Mouse (Mus musculus) layer of hippocampus, postnatal 36 days (tissue): ENCODE results near the gene Hcn4. TPM values are rescaled to one million over a fixed set of nuclear protein-coding genes. Genes with fewer than 3 reads are reported as not detected.
A peak's percentile ranks its signal among the peaks of the same experiment; 100 is the strongest.

Experiments used
- DNase-seq, 2 experiments: peaks; one replicate each; pipeline ENCODE4 v3.0.0; 2022
- total RNA-seq, 2 experiments: library from RNA; stranded (reverse); gene quantifications; 2 replicates each; pipeline ENCODE4 v1.2.3; 2021

The Hcn4 gene
- 1 to 10 TPM; 1.8 to 2.1 TPM for total RNA-seq

- no peak for DNase-seq
Measured at GRCm38 (mm10) chr9:58823139-58823917, at the start of gene Hcn4. Hcn4 (plus strand) TSS chr9:58823412.

DNA sequence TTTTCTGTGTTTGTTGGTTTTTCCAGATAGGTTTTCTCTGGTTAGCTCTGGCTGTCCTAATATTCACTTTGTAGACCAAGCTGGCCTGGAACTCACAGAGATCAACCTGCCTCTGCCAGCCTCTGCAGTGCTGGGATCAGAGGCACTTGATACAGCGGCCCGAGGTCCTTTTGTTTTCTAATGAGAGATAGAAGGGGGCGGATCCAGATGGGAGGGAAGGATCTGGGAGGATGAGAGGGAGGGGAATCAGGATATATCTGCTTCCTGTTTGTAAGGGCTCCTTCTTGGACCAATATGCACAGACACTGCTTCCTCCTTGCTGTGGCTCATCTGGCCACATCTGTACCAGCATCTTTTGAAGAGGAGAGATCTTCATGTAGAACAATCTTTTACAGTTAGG is 48.5 kb upstream of the Hcn4 start:
- no peak for DNase-seq

- no peak for DNase-seq
Measured at GRCm38 (mm10) chr9:58775363-58775762, 47.8 kb upstream of the Hcn4 start.

DNA sequence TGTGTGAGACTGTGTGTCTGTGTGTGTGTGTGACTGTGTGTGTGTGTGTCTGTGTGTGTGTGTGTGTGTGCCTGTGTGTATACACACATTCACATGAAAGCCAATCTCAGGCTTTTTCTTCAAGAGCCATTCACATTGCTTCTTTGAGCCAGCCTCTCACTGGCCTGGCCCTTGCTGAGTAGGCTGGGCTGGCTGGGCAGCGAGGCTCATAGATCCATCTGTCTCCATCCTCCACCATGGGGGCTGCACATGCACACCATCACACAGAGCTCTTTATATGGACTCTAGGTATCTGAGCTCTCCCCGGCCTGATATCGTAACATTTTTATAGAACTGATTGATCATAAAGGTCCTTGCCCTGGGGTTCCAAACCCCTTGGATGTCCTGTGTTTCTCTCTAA is 33.7 kb upstream of the Hcn4 start:
- no peak for DNase-seq

DNA sequence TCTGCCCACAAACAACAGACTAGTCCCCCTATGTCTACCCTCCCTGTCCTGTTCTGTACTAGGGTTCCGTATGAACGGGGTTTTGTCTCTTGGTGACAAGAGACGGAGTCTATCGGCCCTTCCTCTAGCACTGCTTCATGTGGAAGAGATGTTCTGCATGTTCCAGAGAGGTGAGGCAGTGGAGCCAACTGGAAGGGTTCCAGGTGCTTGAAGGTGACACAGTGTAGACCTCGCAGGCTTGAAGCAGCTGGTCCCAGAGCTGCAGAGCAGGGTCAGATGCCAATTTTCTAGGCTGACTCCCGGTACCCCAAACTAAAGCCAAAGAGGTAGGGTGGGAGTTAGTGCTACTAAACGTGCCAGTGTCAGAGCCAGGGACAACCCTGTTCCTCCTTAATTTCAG is 25.1 kb upstream of the Hcn4 start:
- DNase-seq, result no peak

GRCm38 (mm10) chr9:58801441-58801840 is 21.8 kb upstream of the Hcn4 start:
- no peak for DNase-seq

DNA sequence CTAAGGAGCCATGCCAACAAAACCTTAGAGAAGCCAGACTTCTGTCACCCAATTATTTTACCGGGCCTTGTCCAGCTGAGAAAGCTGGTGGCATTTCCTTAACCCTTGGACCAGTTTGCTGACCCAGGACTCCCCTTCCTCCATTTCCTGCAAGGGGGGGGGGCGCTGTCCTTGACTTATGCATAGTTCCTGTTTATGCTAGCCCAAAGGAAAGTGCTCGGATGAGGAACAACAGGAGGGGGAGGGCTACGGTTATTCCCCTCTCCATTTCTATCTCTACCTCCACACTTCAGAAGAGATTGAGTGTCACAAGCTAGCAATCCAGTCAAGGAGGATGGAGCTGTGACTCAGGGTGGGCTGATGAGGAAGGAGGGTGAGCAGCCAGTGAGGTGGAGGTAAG is 20.9 kb upstream of the Hcn4 start:
- no peak for DNase-seq

GRCm38 (mm10) chr9:58802802-58803201 is 20.4 kb upstream of the Hcn4 start:
- DNase-seq, result no peak

DNA sequence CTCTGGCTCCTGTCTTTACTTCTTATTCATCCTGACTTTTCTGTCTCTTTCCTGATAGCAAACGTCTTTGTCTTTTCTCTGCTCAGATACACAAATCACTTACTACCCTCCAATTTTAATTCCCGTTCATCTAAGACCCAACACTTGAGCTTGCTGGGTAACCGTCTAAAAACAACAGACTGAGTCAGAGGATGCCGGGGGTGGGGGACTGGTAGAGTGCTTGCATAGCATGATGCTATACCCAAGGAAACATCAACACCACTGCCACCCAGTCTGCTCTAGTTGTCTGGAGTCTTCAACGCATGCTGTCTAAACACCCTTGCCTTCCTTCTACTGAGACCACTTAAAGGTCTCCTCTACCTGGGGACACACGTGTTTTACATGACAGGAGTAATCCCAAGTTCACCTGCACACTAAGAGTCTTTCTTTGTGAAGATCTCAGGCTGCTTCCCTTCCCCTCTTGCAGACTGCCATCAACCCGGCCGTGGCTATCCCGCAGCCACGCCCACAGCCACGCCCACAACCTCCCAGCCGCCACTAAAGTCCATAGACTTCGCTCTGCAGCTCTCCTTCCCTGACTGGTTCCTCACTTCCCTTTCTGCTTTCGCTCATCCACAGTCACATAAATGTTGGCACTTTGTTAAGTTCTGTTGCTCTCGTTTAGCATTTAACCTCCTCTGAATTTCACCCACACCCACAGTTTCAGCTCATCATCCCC is 17.5 kb upstream of the Hcn4 start:
- DNase-seq, result no peak

GRCm38 (mm10) chr9:58811171-58811570 is 12.0 kb upstream of the Hcn4 start:
- no peak for DNase-seq

GRCm38 (mm10) chr9:58815552-58816260 is 7.5 kb upstream of the Hcn4 start:
- DNase-seq, result peak; percentile 60 to 66

- DNase-seq, result no peak
Measured at GRCm38 (mm10) chr9:58816458-58816857, 6.8 kb upstream of the Hcn4 start.

DNA sequence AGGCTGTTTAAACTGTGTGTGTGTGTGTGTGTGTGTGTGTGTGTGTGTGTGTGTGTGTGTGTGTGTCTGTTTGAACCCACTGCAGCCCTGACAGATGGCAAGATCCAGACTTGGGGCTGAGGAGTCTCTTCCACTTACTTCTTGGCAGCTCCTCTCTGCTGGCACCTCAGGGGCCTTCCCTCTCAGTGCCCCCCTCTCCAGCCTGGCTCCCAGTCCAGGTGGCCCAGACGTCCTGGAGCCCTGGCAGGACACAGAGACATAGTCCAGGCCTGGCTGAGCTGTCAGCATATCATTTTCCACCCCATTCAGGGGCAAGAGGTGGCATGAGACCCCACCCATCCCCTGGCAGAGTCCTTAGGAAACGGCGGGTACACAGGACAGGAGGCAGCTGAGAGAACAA is 5.5 kb upstream of the Hcn4 start:
- no peak for DNase-seq

DNA sequence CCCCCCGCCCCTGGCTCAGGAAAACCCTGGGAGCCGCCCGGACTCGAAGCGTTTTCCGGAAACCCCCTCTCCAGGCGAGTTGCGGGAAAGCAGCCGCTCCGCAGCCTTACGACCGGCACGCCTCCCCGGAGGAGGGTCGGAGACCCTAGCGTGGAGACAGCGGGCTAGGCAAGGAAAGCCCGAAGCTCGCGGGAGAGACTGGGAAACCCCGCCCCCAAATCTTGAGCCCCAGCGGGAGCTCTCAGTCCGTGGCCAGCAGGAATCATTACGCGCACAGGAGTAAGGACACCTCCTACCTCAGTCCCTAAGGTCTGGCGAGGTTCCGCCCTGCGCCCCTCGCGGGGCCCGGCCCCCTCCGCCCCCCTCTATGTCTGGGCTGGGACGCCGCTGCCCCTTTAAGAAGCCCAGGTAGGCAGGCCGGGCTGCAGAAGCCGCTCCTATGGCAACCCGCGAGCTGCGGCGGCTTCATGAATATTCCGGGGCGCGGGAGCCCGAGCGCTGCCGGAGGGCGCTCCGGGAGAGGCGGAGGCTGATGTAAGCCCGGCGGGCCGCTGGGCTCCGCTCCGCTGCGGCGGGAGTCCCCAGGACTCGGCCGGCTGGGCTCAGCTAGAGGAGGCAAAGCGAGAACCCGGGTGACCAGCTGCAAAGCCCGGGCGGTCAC is 651 bp upstream of the Hcn4 start:
- DNase-seq, result peak; percentile 51 to 53

DNA sequence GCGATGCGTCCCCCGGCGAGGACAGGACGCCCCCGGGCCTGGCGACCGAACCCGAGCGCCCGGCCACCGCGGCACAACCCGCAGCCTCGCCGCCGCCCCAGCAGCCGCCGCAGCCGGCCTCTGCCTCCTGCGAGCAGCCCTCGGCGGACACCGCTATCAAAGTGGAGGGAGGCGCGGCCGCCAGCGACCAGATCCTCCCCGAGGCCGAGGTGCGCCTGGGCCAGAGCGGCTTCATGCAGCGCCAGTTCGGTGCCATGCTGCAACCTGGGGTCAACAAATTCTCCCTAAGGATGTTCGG is 655 bp downstream of the Hcn4 start:
- DNase-seq, result no peak

- no peak for DNase-seq
Measured at GRCm38 (mm10) chr9:58829627-58830026, 6.4 kb downstream of the Hcn4 start.

DNA sequence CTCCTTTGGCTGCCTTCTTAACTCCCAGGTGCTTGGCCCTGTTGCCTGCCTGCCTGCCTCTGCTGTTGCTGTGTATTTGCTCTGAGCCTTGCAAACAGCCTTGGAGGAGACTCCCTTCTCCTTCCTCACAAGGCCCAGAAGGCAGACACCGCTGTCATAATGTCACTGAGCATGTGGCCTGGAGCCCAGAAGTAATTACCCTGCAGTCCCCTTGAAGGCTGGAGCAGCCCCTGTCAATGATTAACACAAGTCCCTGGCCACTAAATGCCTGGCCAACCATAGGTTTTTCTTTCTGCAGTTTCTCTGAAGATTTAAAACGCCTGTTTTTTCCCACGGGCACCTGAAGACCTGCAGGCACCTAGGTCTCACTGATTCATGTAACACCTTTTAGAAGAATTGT is 9.7 kb downstream of the Hcn4 start:
- DNase-seq, result no peak

DNA sequence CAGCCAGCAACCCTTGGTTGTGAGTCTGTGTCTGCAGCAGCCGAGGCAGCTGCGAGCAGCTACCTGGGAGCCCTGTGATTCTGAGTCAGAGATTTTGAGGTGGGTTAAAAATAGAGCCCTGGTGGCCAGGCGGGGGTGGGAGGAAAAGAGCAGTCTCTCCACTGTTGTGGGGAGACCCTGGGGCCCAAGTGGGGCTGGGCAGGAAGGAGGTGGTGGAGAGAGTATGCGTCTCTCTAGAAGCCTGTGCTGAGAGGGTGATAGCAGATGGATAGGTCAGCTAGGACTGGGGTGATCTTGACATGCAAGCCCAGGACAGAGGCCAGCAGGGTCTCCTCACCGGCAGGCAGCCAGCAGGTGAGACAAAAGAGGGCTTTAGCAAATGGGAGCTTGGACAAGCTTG is 14.0 kb downstream of the Hcn4 start:
- no peak for DNase-seq

DNA sequence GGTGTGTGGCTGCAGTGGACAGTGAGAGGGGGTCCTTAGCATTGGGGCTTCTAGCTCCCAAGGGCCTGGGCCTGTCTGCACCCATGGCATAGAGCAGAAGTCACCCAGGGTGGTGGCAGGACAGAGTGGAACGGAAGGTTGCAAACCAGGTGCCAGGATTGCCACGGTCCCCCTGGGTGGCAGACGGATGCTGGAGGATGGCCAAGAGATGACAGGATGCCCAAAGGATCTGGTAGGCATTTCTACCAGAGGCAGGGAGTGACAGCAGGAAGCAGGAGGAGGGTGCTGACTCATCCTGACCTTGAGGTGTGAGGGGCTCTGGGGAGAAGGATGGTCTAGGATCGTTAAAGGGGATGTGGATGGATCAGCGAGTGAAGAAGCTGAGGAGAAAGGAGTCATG is 15.3 kb downstream of the Hcn4 start:
- no peak for DNase-seq

- no peak for DNase-seq
Measured at GRCm38 (mm10) chr9:58841655-58842054, 18.4 kb downstream of the Hcn4 start.

DNA sequence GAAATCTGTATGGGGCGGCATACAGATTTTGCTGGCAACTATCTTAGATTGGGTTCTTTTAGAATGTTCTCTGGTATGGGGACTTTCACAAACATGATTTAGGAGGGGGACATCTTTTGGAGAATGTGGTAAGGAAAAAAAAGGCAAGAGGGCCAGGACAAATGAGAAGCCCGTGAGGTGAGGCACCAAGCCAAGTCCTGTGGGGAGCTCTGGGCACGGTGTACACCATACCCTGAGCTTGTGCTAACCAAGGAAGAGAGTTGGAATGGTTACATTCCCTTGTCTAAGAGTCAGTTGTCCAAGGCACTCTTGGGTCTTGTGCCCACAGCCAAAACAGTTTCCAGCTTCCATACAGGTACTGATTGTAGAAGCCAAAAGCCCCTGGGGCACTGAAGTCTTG is 21.4 kb downstream of the Hcn4 start:
- no peak for DNase-seq

DNA sequence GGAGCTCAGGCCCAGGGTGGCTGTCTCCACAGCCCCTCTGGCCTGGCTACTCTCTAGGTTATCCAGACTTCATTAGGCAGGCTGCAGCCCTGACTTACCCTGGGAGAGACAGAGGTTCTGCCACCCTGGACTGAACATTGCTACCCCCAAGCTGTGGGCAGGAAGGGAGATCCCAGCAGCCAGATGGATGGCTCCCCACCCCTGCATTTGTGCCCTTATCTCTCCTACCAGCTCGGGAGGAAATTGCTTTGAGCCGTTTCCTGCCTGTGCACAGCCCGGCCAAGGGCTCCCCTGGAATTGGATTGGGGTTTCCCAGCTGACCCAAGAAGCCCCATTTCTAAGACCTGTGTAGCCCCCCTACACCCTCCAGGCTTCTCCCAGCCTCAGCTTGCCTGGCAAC is 23.8 kb downstream of the Hcn4 start:
- DNase-seq, result no peak

GRCm38 (mm10) chr9:58847676-58848075 is 24.5 kb downstream of the Hcn4 start:
- no peak for DNase-seq
